Mouse (Mus musculus): ENCODE data around the gene Ahdc1.
A peak's percentile ranks its signal among the peaks of the same experiment; 100 is the strongest.

Ahdc1 gene

GRCm38 (mm10) chr4:133054530-133054929, 43.5 kb downstream of the Ahdc1 start:
- DNase-seq (ENCODE audit: low spot score), result no peak

- DNase-seq (ENCODE audit: low spot score), result no peak
These were observed 44.3 kb downstream of the Ahdc1 start for GRCm38 (mm10) chr4:133055163-133055951.

- DNase-seq (ENCODE audit: low spot score), result peak; percentile 59
These were observed 45.2 kb downstream of the Ahdc1 start for GRCm38 (mm10) chr4:133056069-133056890.

- DNase-seq (ENCODE audit: low spot score), result no peak
These were observed 46.5 kb downstream of the Ahdc1 start for GRCm38 (mm10) chr4:133057389-133058122.

- no peak for DNase-seq (ENCODE audit: low spot score)
These were observed 47.0 kb downstream of the Ahdc1 start for GRCm38 (mm10) chr4:133058123-133058453.

- no peak for DNase-seq (ENCODE audit: low spot score)
These were observed 47.7 kb downstream of the Ahdc1 start for GRCm38 (mm10) chr4:133058513-133059480.

GRCm38 (mm10) chr4:133060702-133061101, 49.6 kb downstream of the Ahdc1 start:
- no peak for DNase-seq (ENCODE audit: low spot score)

GRCm38 (mm10) chr4:133061798-133062197, 50.7 kb downstream of the Ahdc1 start:
- no peak for DNase-seq (ENCODE audit: low spot score)

- DNase-seq (ENCODE audit: low spot score), result no peak
These were observed 51.2 kb downstream of the Ahdc1 start for GRCm38 (mm10) chr4:133062286-133062685.

GRCm38 (mm10) chr4:133063203-133063602, 52.1 kb downstream of the Ahdc1 start:
- no peak for DNase-seq (ENCODE audit: low spot score)

- no peak for DNase-seq (ENCODE audit: low spot score)
These were observed 52.7 kb downstream of the Ahdc1 start for GRCm38 (mm10) chr4:133063799-133064198.

GRCm38 (mm10) chr4:133064791-133065190, 53.7 kb downstream of the Ahdc1 start:
- DNase-seq (ENCODE audit: low spot score), result no peak

- DNase-seq (ENCODE audit: low spot score), result no peak
These were observed 54.9 kb downstream of the Ahdc1 start for GRCm38 (mm10) chr4:133065894-133066386.

GRCm38 (mm10) chr4:133068400-133069138, 57.5 kb downstream of the Ahdc1 start:
- DNase-seq (ENCODE audit: low spot score), result no peak

- DNase-seq (ENCODE audit: low spot score), result no peak
These were observed 59.3 kb downstream of the Ahdc1 start for GRCm38 (mm10) chr4:133070388-133070787.

- DNase-seq (ENCODE audit: low spot score), result no peak
These were observed 59.8 kb downstream of the Ahdc1 start for GRCm38 (mm10) chr4:133070821-133071372.

GRCm38 (mm10) chr4:133073192-133073591, 62.1 kb downstream of the Ahdc1 start:
- DNase-seq (ENCODE audit: low spot score), result no peak

GRCm38 (mm10) chr4:133074070-133074819, 63.2 kb downstream of the Ahdc1 start:
- DNase-seq (ENCODE audit: low spot score), result no peak

GRCm38 (mm10) chr4:133074894-133075572, 64.0 kb downstream of the Ahdc1 start:
- DNase-seq (ENCODE audit: low spot score), result no peak
